In genomic region chr5:119866277-119867235, GRCm38 (mm10) we compare ENCODE assay signal across 8 mouse cellular contexts. TPM values are rescaled to one million over a fixed set of nuclear protein-coding genes. Genes with fewer than 3 reads are reported as not detected.
DNase-seq lines count a peak whose midpoint lies in the region; ATAC-seq and TF ChIP-seq lines count a peak whose summit lies in the region.
"Had no signal": no experiment of that assay in that cellular context is flagged by ENCODE, and none has a peak within 500 bp of the region (broad histone marks: within the 10 kb centered on the region; RNA-seq: fewer than 3 reads in every experiment).

No protein-coding gene starts in this region.

- no peak overlapping the region for H3K9ac ChIP-seq in stomach, embryonic 14.5 days (replicated peaks; ENCODE audit: low read depth, low read length)
- H3K9ac ChIP-seq in stomach, postnatal 0 days (ENCODE audit: low read length) = no peak overlapping the region
- H3K9ac ChIP-seq in forebrain, embryonic 13.5 days = peak overlapping the region; percentile 54

- no peak for DNase-seq in stomach, postnatal 0 days (ENCODE audit: low spot score)
- DNase-seq in left cerebral cortex, postnatal 10 days (ENCODE audit: extremely low spot score in 1 of 2, low spot score in 2 of 2) = peak; percentile 16 to 39
- DNase-seq in retina, postnatal 1 day = peak; percentile 64
- no peak for DNase-seq in adipocyte (ENCODE audit: low spot score)
- DNase-seq in heart, adult 11 months = no peak

- no peaks in the 10 kb centered on the region for H3K36me3 ChIP-seq in stomach, embryonic 14.5 days (ENCODE audit: control insufficient read depth, insufficient read depth, low read length)
- H3K36me3 ChIP-seq in stomach, postnatal 0 days (ENCODE audit: control insufficient read depth, insufficient read depth, low read length) = no peaks in the 10 kb centered on the region
- H3K36me3 ChIP-seq in forebrain, embryonic 13.5 days (ENCODE audit: poor library complexity, severe bottlenecking) = no peaks in the 10 kb centered on the region

- intact Hi-C loops in left cerebral cortex, postnatal 10 days (cut with DNase I) = no loop called here

- no peak for ATAC-seq in stomach, embryonic 14.5 days (ENCODE audit: insufficient number of reproducible peaks, insufficient read depth, low FRiP score, low read depth)
- no peak for ATAC-seq in stomach, postnatal 0 days (ENCODE audit: low FRiP score, low TSS enrichment)
- peak; percentile 83 for ATAC-seq in forebrain, embryonic 13.5 days

- WGBS in stomach, embryonic 14.5 days = 26% methylated on average over 31 of the region's 31 CpGs
- 31% methylated on average over 31 of the region's 31 CpGs for WGBS in stomach, postnatal 0 days
- WGBS in forebrain, embryonic 13.5 days = 7% methylated on average over 31 of the region's 31 CpGs

- H3K9me3 ChIP-seq in stomach, embryonic 14.5 days (ENCODE audit: control insufficient read depth, low read depth, low read length) = no peaks in the 10 kb centered on the region
- no peaks in the 10 kb centered on the region for H3K9me3 ChIP-seq in stomach, postnatal 0 days (ENCODE audit: control insufficient read depth, low read length)
- no peaks in the 10 kb centered on the region for H3K9me3 ChIP-seq in forebrain, embryonic 13.5 days (replicated peaks)

- H3K4me2 ChIP-seq in stomach, embryonic 14.5 days (replicated peaks; ENCODE audit: low read depth, low read length) = peak overlapping the region; percentile 8; the same call in 1 of the 2 replicates
- H3K4me2 ChIP-seq in stomach, postnatal 0 days (replicated peaks; ENCODE audit: low read depth) = no peak overlapping the region
- peak overlapping the region; percentile 61 for H3K4me2 ChIP-seq in forebrain, embryonic 13.5 days

- no peaks in the 10 kb centered on the region for H3K4me1 ChIP-seq in stomach, embryonic 14.5 days (ENCODE audit: control insufficient read depth, insufficient read depth, low read length)
- H3K4me1 ChIP-seq in stomach, postnatal 0 days (replicated peaks; ENCODE audit: control insufficient read depth, insufficient read depth) = no peaks in the 10 kb centered on the region
- H3K4me1 ChIP-seq in forebrain, embryonic 13.5 days = peaks cover 14% of the 10 kb centered on the region

- no peak for TF ChIP-seq CTCF in stomach, postnatal 0 days (IDR thresholded peaks at IDR 0.05; ENCODE audit: low read depth)

- no peak for TF ChIP-seq EP300 in stomach, postnatal 0 days (optimal IDR thresholded peaks at IDR 0.05)

- no peak overlapping the region for H3K27ac ChIP-seq in stomach, embryonic 14.5 days (ENCODE audit: low read length)
- no peak overlapping the region for H3K27ac ChIP-seq in stomach, postnatal 0 days (replicated peaks)
- H3K27ac ChIP-seq in forebrain, embryonic 13.5 days = peak overlapping the region; percentile 45

- H3K4me3 ChIP-seq in stomach, embryonic 14.5 days (ENCODE audit: low read depth, low read length) = no peak overlapping the region
- no peak overlapping the region for H3K4me3 ChIP-seq in stomach, postnatal 0 days (ENCODE audit: low read depth, low read length)
- H3K4me3 ChIP-seq in forebrain, embryonic 13.5 days = peak overlapping the region; percentile 30
- H3K4me3 ChIP-seq: myocyte had no signal

- H3K27me3 ChIP-seq in stomach, embryonic 14.5 days (ENCODE audit: control insufficient read depth, insufficient read depth, low read length) = 0 out of 2 replicates have a peak, but pooled peaks cover 5% of the 10 kb centered on the region
- H3K27me3 ChIP-seq in stomach, postnatal 0 days (ENCODE audit: control insufficient read depth, insufficient read depth, low read length) = no peaks in the 10 kb centered on the region
- H3K27me3 ChIP-seq in forebrain, embryonic 13.5 days = peaks cover 7% of the 10 kb centered on the region; the same call in 1 of the 2 replicates

RNA-seq across cellular contexts. Expression of gene Tbx5, which starts 34.1 kb away (rescaled TPM):
- 0.38 and 0.41 TPM in 2 replicates for polyA plus RNA-seq in stomach, embryonic 14.5 days (2014; fragmentation: Nextera tagmentation; extraction: Ambion mirVana)
- polyA plus RNA-seq in stomach, postnatal 0 days (2015; fragmentation: Nextera tagmentation; extraction: Ambion mirVana) = 0.05 and 0.27 TPM in 2 replicates
- 0.05 and 0.08 TPM in 2 replicates for polyA plus RNA-seq in forebrain, embryonic 13.5 days (2015; fragmentation: Nextera tagmentation; extraction: Ambion mirVana)
- not detected for total RNA-seq in left cerebral cortex, postnatal 10 days (2021)
- polyA plus RNA-seq: myocyte had no signal

Comparison
In these comparisons a context has a peak if more than half of its experiments do, and no peak if none do; other contexts are left out.
1. DNase-seq: peak in left cerebral cortex, postnatal 10 days (2 of 2) and retina, postnatal 1 day (single experiment); none in stomach, postnatal 0 days (single experiment), adipocyte (single experiment) and heart, adult 11 months (single experiment).